Mouse (Mus musculus) olfactory bulb, adult 2 months (tissue): ENCODE measurements around the gene Lpgat1. TPM values are rescaled to one million over a fixed set of nuclear protein-coding genes. Genes with fewer than 3 reads are reported as not detected.

ENCODE experiments used
- H3K27ac ChIP-seq: fragments of 200-500 bp; 2 replicates; pipeline ENCODE4 v1.5.1; 2012; ENCODE audit warnings: low read depth, low read length; ENCODE audit not compliant: insufficient read depth
- H3K4me1 ChIP-seq: fragments of 200-500 bp; 2 replicates; pipeline ENCODE4 v1.6.1; 2012; ENCODE audit warnings: low read length; ENCODE audit not compliant: control insufficient read depth, insufficient read depth
- H3K4me3 ChIP-seq: fragments of 200-500 bp; 2 replicates; pipeline ENCODE4 v1.5.1; 2012; ENCODE audit warnings: mild to moderate bottlenecking, low read depth, low read length, moderate library complexity; ENCODE audit not compliant: insufficient read depth
- CTCF ChIP-seq: fragments of 200-500 bp; IDR thresholded peaks from 2 replicates; pipeline ENCODE4 v1.5.1; 2012; ENCODE audit warnings: low read depth, mild to moderate bottlenecking, low read length, moderate library complexity; ENCODE audit not compliant: insufficient read depth
- POLR2A ChIP-seq: fragments of 200-500 bp; IDR thresholded peaks from 2 replicates; pipeline ENCODE4 v1.6.1; 2012; ENCODE audit warnings: mild to moderate bottlenecking, low read depth, low read length, moderate library complexity; ENCODE audit not compliant: insufficient read depth
- WGBS: fragments of 180-500 bp; shearing (Covaris S2); methylation state at CpG from one replicate; pipeline ENCODE4 v1.1.7; 2018; 5-methylcytosine and 5-hydroxymethylcytosine counted together
- polyA plus RNA-seq: library from polyadenylated mRNA; stranded (reverse); fragments of >200 nt; gene quantifications from 2 replicates; pipeline ENCODE4 v1.2.4, GENCODE M21; 2012; ENCODE audit warnings: low replicate concordance; ENCODE audit not compliant: missing spikeins, insufficient read depth, insufficient read length

Gene Lpgat1
- 41.9 TPM in 1 of 2 replicates, not detected in the other for polyA plus RNA-seq

- 1% methylated on average over 105 of the region's 113 CpGs for WGBS
- TF ChIP-seq CTCF (no peak), POLR2A (peak; percentile 38; the same call in 1 of the 2 replicates)
- Histone ChIP-seq H3K4me1 (no peaks in the 10 kb centered on the region; the same call in 1 of the 2 replicates), H3K4me3 (peak within 1 kb of the TSS; percentile 93), H3K27ac (peak within 1 kb of the TSS; percentile 96)
Measured at GRCm38 (mm10) chr1:191717601-191718498, at the start of gene Lpgat1. Gene Lpgat1 (plus strand): TSS chr1:191717834.

- Histone ChIP-seq H3K4me3 (no peak overlapping the region), H3K27ac (no peak overlapping the region), H3K4me1 (no peaks in the 10 kb centered on the region)
- 73% methylated on average over 9 of the region's 9 CpGs for WGBS
- TF ChIP-seq POLR2A (no peak), CTCF (no peak)
Measured at GRCm38 (mm10) chr1:191668030-191668429, 49.6 kb upstream of the Lpgat1 start.

- TF ChIP-seq POLR2A (no peak), CTCF (no peak)
- Histone ChIP-seq H3K4me1 (no peaks in the 10 kb centered on the region), H3K27ac (no peak overlapping the region), H3K4me3 (no peak overlapping the region)
- 88% methylated on average over 5 of the region's 5 CpGs for WGBS
Measured at GRCm38 (mm10) chr1:191674071-191674470, 43.6 kb upstream of the Lpgat1 start.

GRCm38 (mm10) chr1:191681633-191682032, 36.0 kb upstream of the Lpgat1 start:
- TF ChIP-seq POLR2A (no peak), CTCF (no peak)
- no peak overlapping the region for H3K27ac ChIP-seq
- 67% methylated on average over 2 of the region's 2 CpGs for WGBS
- no peak overlapping the region for H3K4me3 ChIP-seq
- no peaks in the 10 kb centered on the region for H3K4me1 ChIP-seq

- no peak overlapping the region for H3K27ac ChIP-seq
- TF ChIP-seq POLR2A = no peak
- WGBS = 93% methylated on average over 7 of the region's 7 CpGs
- no peaks in the 10 kb centered on the region for H3K4me1 ChIP-seq
- H3K4me3 ChIP-seq = no peak overlapping the region
Measured at GRCm38 (mm10) chr1:191687531-191687930, 30.1 kb upstream of the Lpgat1 start.

GRCm38 (mm10) chr1:191693231-191693630, 24.4 kb upstream of the Lpgat1 start:
- TF ChIP-seq CTCF (no peak), POLR2A (no peak)
- H3K4me1 ChIP-seq = no peaks in the 10 kb centered on the region
- WGBS = 73% methylated on average over 4 of the region's 4 CpGs

GRCm38 (mm10) chr1:191698253-191698795, 19.3 kb upstream of the Lpgat1 start:
- TF ChIP-seq CTCF = no peak
- TF ChIP-seq POLR2A = no peak
- H3K4me3 ChIP-seq = no peak overlapping the region
- WGBS = 82% methylated on average over 1 of the region's 1 CpGs
- no peak overlapping the region for H3K27ac ChIP-seq
- no peaks in the 10 kb centered on the region for H3K4me1 ChIP-seq

More at GRCm38 (mm10) chr1:191693231-191693630, 24.4 kb upstream of the Lpgat1 start:
- H3K27ac ChIP-seq = no peak overlapping the region
- H3K4me3 ChIP-seq = no peak overlapping the region

- no peak overlapping the region for H3K4me3 ChIP-seq
- no peak overlapping the region for H3K27ac ChIP-seq
- no peak for TF ChIP-seq CTCF
- TF ChIP-seq POLR2A = no peak
- 86% methylated on average over 4 of the region's 4 CpGs for WGBS
- H3K4me1 ChIP-seq = peaks cover 3% of the 10 kb centered on the region
Measured at GRCm38 (mm10) chr1:191704535-191704934, 13.1 kb upstream of the Lpgat1 start.

GRCm38 (mm10) chr1:191706541-191707078, 11.0 kb upstream of the Lpgat1 start:
- TF ChIP-seq CTCF = no peak
- TF ChIP-seq POLR2A = no peak
- Histone ChIP-seq H3K4me3 (no peak overlapping the region), H3K27ac (no peak overlapping the region), H3K4me1 (peaks cover 3% of the 10 kb centered on the region)
- 80% methylated on average over 3 of the region's 3 CpGs for WGBS
